Comparison of ENCODE assay signal across 16 mouse cellular contexts in genomic region chr2:168508469-168509198, GRCm38 (mm10).
"Had no signal": no experiment of that assay in that cellular context is flagged by ENCODE, and none has a peak within 500 bp of the region (broad histone marks: within the 10 kb centered on the region; RNA-seq: fewer than 3 reads in every experiment).

No protein-coding gene starts in this region.

- H3K4me1 ChIP-seq: neural tube, embryonic 15.5 days; stomach, embryonic 15.5 days had no signal

- H3K9me3 ChIP-seq: neural tube, embryonic 13.5 days; neural tube, embryonic 15.5 days; stomach, embryonic 15.5 days had no signal

- H3K4me3 ChIP-seq: neural tube, embryonic 13.5 days; neural tube, embryonic 15.5 days; stomach, embryonic 15.5 days had no signal

- DNase-seq: retina, postnatal 1 day; right cerebral cortex, adult 18-20 months; right cerebral cortex, postnatal 14 days; right cerebral cortex, postnatal 25 days; right cerebral cortex, postnatal 4 days; spleen, adult 18-20 months; thymus, adult 18-20 months; thymus, adult 2 months; thymus, postnatal 14 days; thymus, postnatal 25 days; thymus, postnatal 36 days; thymus, postnatal 4 days had no signal

- H3K27me3 ChIP-seq: neural tube, embryonic 13.5 days; neural tube, embryonic 15.5 days; stomach, embryonic 15.5 days had no signal

- H3K27ac ChIP-seq: neural tube, embryonic 13.5 days; neural tube, embryonic 15.5 days; stomach, embryonic 15.5 days; stomach, postnatal 0 days had no signal

- H3K9ac ChIP-seq: neural tube, embryonic 13.5 days; neural tube, embryonic 15.5 days; stomach, embryonic 15.5 days had no signal

- H3K36me3 ChIP-seq: neural tube, embryonic 13.5 days; neural tube, embryonic 15.5 days; stomach, embryonic 15.5 days had no signal

- H3K4me2 ChIP-seq: neural tube, embryonic 13.5 days; neural tube, embryonic 15.5 days; stomach, embryonic 15.5 days had no signal
